Mouse (Mus musculus): ENCODE data around the gene Tulp1.
"Not testable (repeated sequence)": the region's sequence is repeated elsewhere in the genome, so short reads cannot be mapped to it uniquely, and the experiment has no call there.

The Tulp1 gene

DNA sequence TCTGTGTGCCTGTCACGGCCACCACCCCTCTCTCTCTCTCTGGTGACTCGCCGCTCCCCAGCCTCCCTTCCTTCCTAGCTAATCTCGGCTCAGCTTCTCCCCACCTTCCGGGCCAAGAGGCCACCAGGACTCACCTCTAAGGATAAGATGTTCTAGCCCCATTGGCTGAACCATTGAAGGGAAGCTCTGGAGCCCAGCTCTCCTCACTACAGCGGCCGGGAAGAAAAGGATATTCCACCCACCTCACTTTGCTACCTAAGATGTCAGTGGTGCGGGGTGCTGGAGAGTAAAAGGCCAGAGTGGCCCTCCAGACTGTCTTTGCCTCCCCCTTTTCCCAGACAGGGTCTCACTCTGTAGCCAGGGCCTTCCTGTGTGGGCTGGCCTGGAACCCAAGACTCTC is at the start of gene Tulp1:
TSS of gene Tulp1 (minus strand) at position 101 of the 400 bp plus-strand sequence.
- no peak for DNase-seq (ENCODE audit: low spot score)

DNA sequence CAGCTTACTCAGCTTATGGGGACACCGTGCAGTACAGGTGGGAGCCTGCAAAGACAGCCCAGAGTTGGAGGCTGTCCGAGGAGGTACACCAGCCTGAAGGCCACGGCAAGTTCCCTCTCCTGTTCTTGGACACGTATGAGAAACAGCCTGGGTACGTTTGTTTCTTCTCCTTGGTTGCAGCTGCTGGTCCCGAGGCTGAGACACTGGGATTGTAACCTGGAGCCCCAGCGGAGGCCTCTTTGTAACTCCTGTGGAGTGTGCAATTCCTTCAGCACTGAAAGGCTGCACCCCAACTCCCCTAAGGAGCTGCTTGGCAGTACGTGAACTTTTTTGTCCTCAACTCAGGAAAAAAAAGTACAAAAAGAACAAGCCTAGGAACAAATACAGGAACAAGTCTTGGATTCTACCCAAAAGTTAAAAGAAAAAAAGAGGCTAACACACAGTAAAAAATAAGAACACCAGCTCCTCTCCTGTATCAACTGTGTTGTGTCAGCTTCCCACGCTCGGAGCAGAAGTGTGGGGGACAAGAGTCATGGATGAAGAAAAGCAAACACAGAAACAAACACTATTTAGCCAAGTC is 46.4 kb upstream of the Tulp1 start:
- DNase-seq (ENCODE audit: low spot score): no peak

DNA sequence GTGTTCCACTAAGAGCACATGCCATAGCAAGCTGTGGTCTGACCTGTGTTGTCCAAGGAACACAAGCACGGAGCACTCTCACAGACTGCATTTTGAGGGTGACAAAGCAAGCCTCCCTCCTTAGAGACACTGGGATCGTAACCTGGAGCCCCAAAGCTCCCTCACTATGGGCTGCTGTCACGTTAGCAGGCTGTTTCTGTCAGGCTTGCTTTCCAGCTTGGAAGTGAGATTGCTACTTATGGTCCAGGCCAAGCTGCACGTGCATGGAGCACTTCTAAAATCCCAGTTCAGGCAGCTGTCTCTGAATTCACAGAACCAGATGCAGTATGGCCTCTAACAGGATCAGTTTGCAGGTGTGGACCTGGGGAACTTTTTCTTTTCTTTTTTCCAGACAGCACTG is 45.7 kb upstream of the Tulp1 start:
- no peak for DNase-seq (ENCODE audit: low spot score)

DNA sequence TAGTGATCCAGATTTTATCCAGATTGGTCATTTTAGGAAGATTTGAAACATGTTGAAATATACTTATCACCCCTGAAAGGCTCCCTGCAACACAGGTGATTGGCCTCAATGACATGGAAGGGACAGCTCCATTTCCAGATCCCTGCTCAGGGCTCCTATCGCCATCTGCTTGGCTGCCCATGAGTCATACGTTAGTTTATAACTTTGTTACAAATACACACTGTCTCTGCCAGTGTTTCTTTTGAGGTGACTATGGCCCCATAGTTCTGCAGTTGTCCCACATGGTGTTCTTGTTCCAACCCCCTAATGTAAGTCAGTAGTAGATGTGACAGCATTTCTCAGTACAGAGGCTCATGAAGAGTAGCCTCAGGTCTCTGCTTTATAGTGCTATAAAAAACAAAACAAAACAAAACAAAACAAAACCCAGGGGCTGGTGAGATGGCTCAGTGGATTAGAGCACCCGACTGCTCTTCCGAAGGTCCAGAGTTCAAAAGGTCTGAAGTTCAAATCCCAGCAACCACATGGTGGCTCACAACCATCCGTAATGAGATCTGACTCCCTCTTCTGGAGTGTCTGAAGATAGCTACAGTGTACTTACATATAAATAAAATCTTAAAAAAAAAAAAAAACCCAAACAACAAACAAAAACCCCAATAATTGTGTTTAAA is 43.4 kb upstream of the Tulp1 start:
- no peak for DNase-seq (ENCODE audit: low spot score)

GRCm38 (mm10) chr17:28407418-28408250 is 42.6 kb upstream of the Tulp1 start:
- DNase-seq (ENCODE audit: low spot score): peak; percentile 91

DNA sequence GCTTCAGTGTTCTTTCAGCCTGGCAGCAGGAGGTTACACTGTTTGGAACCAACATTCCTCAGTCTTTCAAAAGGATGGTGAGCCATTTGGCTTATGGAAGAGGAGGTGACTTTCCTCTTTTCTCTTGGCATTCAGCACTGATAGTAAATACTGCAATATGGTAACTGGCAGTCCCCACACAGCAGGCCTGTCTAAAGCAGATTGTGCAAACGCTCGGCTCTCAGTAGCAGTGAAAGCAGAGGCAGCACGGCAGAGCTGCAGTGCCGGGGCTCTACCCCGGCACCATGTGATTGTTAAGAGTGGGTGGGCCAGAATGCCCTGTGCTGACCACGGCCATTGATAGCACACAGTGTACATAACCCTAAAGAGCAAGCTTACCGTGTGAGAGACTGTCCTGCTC is 41.4 kb upstream of the Tulp1 start:
- no peak for DNase-seq (ENCODE audit: low spot score)

DNA sequence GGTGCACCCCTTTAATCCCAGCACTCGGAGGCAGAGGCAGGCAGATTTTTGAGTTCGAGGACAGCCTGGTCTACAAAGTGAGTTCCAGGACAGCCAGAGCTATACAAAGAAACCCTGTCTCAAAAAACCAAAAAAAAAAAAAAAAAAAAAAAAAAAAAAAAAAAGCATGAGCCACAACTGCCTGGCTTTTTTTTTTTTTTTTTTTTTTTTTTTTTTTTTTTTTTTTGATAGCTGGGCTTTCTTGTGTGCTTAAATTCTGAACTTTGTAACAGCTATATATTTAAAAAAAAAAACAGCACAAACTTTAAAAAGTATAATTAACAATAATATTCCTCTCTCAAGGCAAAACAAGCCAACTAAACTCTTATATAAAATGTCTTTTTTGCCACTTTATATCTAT is 39.7 kb upstream of the Tulp1 start:
- not testable (repeated sequence) for DNase-seq (ENCODE audit: low spot score)

DNA sequence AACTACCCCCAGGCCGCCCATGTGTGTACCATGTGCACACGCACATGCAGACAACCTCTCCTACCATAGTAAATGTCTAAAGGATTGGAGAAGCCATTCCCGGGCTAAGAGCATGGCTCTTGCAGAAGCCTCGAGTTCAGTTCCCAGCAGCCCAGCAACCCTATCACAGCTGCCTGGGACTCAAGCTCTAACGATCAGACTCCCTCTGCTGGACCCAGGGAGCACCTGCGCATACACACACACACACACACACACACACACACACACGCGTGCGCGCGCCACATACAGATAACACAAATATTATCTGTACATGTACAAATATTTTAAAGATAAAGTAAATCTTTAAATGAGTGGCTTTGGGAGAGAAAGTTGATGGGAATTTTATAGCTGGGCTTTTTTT is 39.3 kb upstream of the Tulp1 start:
- no peak for DNase-seq (ENCODE audit: low spot score)

DNA sequence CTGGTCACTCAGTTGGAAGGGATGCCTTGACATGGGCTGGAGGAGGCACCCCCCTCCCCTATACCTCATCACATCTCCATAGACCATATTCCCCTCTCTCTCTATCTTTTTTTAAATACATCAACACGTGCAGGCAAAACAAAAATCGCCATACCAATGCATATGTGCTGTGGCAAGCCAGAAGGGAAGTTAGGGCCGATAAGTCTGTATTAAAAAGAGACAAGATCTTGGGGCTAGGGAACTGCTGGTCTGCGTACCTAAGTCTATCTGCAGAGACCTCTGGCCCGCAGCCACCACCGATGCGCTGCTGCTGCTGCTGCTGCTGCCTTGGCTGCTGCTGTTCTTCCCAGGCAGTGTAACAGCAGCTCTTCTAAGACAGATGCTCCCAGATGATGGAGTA is 30.0 kb upstream of the Tulp1 start:
- DNase-seq (ENCODE audit: low spot score): no peak

GRCm38 (mm10) chr17:28394051-28394765 is 29.2 kb upstream of the Tulp1 start:
- no peak for DNase-seq (ENCODE audit: low spot score)

GRCm38 (mm10) chr17:28391568-28392432 is 26.8 kb upstream of the Tulp1 start:
- peak; percentile 28 for DNase-seq (ENCODE audit: low spot score)

DNA sequence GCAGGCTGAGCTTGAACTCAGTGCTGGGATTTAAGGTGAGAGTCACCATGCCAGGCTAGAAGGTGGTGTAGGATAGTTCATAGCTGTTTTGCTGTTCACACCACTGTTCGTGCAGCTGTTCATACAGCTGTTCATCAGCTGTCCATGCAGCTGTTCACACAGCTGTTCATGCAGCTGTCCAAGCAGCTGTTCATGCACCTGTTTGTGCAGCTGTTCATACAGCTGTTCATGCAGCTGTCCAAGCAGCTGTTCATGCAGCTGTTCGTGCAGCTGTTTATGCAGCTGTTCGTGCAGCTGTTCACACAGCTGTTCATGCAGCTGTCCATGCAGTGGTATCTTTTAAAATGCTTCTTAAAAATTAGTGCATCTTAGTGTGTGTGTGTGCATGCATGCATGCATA is 23.5 kb upstream of the Tulp1 start:
- no peak for DNase-seq (ENCODE audit: low spot score)

DNA sequence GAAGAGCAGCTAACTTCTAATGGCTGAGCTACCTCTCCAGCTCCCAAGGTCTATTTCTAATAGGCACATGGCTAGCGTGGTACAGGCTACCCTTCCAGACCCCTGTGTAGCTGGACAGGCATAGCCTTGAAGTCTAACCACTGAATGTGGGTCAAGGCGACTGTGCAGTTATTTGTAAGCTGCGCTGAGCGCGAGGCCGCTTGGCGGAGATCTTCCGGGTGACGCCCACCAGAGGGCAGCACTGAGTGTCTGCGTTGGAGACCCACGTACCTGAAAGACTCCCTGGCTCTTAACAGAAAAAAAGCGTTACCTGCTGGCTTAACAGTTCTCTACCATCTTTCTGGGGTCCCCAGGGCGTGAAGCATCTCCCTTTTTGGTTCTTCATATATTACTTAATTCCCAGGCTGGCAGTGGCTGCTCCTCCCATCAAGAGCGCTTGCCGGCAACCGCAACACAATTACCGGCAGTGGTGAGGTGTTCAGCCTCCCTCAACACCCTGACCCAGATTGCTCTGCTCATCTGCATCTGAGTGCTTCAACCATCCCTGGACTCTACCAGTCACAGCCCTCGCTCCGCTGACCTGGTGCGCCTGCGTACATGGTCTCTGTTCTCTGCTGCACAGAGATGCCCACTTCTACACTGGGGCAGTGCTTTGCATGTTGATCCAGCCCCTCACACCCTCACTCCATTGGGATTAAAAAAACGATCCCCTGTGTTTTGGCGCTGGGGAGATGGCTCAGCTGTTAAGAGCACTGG is 21.3 kb upstream of the Tulp1 start:
- DNase-seq (ENCODE audit: low spot score): peak; percentile 91

DNA sequence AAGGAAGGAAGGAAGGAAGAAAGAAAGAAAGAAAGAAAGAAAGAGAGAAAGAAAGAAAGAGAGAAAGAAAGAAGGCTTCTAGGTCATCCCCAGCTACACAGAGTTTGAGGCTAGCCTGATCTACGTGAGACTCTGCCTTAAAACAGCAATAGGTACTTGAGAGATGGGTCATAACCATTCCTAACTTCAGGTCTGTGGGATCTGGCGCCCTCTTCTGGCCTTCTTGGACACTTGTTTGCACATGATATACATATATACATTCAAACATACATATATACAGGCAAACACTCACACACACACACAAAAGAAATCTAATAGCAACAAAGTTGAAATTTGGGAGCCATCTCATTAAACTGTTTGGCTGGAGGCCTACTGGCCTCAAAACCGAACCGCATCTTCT is 19.3 kb upstream of the Tulp1 start:
- DNase-seq (ENCODE audit: low spot score): peak; percentile 58

DNA sequence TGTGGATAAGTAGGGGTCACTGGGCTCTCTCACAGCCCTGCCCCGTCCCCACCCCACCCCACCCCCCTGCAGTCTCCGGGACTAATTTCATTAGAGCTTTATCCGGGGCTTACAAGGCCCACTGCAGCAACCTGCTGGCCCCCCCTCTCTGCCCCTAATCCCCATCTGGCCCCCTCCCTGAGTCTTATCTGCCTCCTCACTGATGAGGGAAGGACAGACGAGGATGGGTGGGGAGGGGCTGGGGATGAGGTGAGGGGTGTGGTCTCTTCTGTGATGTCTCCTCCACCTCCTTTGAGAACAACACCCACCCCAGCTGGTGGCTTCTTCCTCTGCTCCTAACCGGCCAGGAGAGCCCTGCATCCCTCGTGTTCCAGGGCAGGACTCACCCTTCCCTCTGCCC is 15.2 kb upstream of the Tulp1 start:
- DNase-seq (ENCODE audit: low spot score): no peak

DNA sequence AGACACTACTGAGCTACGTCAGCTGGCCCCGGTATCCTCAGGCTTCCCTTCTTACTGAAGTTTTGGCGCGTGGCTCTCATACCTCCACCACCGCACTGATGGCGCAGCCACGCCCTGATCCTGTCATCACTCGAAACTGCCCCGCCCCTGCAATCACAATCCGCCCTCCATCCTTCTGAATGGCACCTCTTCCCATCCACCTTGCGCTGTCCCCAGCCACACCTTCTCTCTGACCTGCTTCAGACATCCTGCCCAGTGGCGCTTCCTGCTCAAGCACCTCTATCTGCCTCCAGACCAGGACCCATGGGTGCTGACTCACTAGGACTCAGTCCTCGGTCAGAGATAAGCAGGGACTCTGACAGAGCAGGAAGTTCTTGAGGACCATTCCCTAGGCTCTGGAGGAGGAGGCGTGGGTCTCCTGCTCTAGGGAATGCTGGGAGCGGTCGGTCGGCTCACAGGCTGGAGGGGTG is 10.6 kb upstream of the Tulp1 start:
- DNase-seq (ENCODE audit: low spot score): peak; percentile 17

- no peak for DNase-seq (ENCODE audit: low spot score)
These were observed 9.5 kb upstream of the Tulp1 start for GRCm38 (mm10) chr17:28374494-28374893.

GRCm38 (mm10) chr17:28373821-28374220 is 8.8 kb upstream of the Tulp1 start:
- peak; percentile 81 for DNase-seq (ENCODE audit: low spot score)

GRCm38 (mm10) chr17:28371941-28372340 is 6.9 kb upstream of the Tulp1 start:
- no peak for DNase-seq (ENCODE audit: low spot score)

- DNase-seq (ENCODE audit: low spot score): no peak
These were observed 6.3 kb upstream of the Tulp1 start for GRCm38 (mm10) chr17:28371286-28371685.

- DNase-seq (ENCODE audit: low spot score): no peak
These were observed 4.0 kb upstream of the Tulp1 start for GRCm38 (mm10) chr17:28369056-28369455.

All from embryo, embryonic 10 days (tissue).